Mouse (Mus musculus) heart, postnatal 36 days (tissue): ENCODE data around the gene Dicer1. TPM values are rescaled to one million over a fixed set of nuclear protein-coding genes. Genes with fewer than 3 reads are reported as not detected.

Experiments used
- DNase-seq, 2 experiments: peaks; one replicate each; pipeline ENCODE4 v3.0.0; 2021 to 2022
- intact Hi-C: fragments of 180-260 bp; cut with DNase I; formaldehyde crosslinking; loops from one replicate; pipeline ENCODE4 v1.15.1; 2025
- total RNA-seq, 2 experiments: library from RNA; stranded (reverse); gene quantifications; 2 replicates each; pipeline ENCODE4 v1.2.3; 2021

The Dicer1 gene
- 10 to 100 TPM; 23.9 to 27.8 TPM for total RNA-seq

GRCm38 (mm10) chr12:104751814-104752765, at the start of gene Dicer1:
Gene Dicer1, minus strand, starts transcription at chr12:104751952.
- peak; percentile 100 for DNase-seq
- intact Hi-C loops: loop anchor here (2.0 kb wide), 1 partner anchor 279 kb away; no protein-coding TSS in a partner anchor

- intact Hi-C loops: no loop called here
- no peak for DNase-seq
These were observed 47.6 kb upstream of the Dicer1 start for GRCm38 (mm10) chr12:104799365-104799764.

GRCm38 (mm10) chr12:104797905-104798304, 46.2 kb upstream of the Dicer1 start:
- intact Hi-C loops: no loop called here
- DNase-seq: no peak

DNA sequence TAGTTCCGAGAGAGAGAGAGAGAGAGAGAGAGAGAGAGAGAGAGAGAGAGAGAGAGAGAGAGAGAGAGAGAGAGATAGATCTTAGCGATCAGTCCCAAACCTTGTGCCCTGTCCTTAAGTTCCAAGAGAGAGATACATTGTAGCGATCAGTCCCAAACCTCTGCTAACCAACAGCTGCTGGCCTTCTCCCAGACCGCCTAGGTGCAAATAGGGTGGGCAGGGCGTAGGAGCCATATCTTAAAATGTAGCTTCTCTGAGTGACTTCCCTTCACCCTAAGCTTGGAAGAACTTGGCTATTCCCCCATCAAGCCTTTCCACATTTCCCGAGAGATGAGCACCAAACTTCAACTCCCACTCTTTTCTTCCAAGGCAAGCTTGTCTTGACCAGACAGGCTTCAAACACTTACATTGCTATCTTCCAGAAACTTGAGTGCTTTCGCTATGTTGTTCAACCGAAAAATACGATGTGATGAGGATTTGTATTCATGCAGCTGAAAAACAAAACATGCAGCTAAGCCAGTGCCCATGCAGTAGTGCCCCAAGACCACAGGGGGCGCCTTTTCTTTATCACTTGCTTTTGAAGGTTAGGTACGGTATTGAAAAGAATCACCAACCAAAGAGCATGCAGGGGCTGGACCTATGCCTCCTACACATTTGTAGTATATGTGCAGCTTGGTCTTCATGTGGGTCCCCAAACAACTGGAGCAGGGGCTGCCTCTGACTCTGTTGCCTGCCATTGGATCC, 45.1 kb upstream of the Dicer1 start:
- DNase-seq: no peak
- intact Hi-C loops: no loop called here

DNA sequence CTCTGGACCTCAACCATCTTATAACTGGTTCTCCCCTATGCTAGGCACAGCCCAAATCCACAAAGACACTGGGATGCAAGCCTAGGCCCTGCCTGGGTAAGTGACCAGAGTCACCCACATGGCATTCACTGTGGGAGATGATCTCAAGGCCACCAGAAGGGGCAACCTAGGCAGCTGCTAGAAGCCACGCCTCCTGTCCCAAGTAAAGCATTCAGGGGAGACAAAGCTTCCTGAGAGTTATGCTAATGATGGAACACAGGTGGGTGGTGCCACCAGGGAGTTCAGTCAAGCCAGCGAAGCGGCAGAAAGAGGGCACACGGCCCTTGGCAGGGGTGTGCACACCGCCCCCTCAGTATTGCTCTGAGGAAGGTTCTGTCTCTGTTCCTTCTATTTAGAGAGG, 43.2 kb upstream of the Dicer1 start:
- intact Hi-C loops: no loop called here
- DNase-seq: no peak

DNA sequence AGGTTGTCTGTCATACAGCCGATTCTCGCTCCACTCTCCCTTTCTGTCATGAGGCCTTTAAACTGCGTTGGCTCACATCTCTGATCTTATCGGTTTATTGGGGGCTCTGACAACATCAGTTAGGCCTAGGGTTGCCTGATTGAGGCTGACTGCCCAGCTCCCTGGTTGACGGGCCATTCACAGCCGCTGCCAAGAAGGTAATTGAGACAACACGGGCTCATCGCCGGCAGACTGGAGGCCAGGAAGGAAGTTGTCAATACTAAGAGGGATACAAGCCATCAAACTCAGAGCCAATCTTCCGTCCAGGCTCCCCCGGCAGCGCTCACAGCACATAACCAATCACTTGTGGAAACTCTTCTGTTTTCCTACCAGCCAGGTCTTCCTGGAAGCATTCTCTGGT, 41.7 kb upstream of the Dicer1 start:
- no peak for DNase-seq
- intact Hi-C loops: no loop called here

DNA sequence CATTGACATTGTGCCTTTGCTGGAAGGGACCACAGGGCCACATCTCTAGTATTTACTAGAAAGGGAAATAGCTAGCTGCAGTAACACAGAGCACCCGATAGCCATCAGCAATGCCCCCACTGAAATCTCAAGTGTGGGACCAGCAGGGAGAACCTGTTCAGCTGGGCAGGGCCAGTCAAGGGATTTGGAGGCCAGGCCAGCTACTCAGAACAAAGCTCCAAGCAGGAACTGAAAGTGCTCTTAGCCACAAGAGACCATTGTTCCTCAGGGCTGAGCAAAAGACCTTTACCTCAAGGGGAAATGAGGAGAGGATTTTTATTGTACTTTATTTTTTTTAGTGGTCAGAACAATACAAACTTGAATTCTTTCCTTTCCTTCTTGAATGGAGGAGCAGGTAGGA, 25.9 kb upstream of the Dicer1 start:
- DNase-seq: no peak
- intact Hi-C loops: no loop called here

DNA sequence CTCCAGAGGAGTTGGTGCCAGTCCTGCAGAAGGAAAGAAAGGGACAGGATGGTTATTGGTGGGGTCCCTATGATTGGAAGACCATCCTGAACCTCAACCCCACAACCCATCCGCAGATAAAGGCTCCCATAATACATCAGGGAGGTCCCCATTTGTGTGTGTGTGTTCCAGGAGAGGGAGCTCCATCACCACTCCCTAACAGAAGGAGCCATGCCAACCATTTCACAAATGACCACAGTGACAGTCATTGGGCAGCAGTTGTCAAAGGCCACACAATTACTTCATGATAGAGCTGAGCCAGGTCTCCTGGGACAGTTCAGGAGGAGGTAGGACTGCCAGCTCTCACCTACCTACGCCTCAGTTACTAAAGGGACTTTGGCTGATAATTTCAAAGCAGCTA, 20.2 kb upstream of the Dicer1 start:
- no peak for DNase-seq
- intact Hi-C loops: loop anchor here (1.0 kb wide), 1 partner anchor 167 kb away; no protein-coding TSS in a partner anchor

GRCm38 (mm10) chr12:104769201-104769785, 17.5 kb upstream of the Dicer1 start:
- DNase-seq: no peak
- intact Hi-C loops: loop anchor here (5.0 kb wide), 1 partner anchor 53 kb away; no protein-coding TSS in a partner anchor

DNA sequence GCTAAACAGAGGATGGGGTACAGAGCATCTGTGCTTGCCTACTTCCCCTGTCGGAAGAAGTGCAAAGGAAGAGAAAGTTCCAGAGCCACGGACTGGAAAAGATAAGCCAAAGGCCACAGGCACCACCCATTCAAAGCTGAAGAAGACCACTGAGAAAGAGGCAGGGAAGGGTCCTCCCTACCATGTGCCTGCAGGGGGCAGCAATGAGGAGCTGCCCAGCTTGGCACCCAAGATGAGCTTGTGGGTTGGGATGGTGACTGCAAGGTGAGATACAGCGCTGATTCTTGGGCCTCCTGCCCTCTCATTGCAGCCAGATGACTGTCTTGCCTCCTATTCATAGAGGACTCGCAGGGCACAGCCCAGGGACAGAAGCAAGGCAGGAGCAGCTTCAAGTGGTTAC, 15.4 kb upstream of the Dicer1 start:
- intact Hi-C loops: loop anchor here (5.0 kb wide), 1 partner anchor 55 kb away; no protein-coding TSS in a partner anchor

DNA sequence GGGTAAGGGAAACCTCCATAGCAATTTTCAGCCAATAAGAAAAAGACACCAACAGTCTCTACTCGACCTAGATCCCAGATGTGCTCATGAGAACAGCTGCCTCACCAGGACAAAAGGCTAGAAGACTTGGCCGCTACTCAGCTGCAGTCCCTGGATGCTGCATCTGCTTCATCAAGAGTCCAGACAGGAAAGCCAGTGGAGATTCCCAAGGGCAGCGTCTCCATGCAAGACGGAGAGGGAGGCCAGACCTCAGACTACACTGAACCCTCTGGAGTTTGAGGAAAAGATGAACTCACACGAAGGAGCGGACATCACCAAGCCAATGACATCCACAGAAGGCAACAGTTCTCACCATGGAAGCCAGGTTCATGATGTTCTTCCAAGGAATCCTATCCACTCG, 14.0 kb upstream of the Dicer1 start:
- intact Hi-C loops: loop anchor here (5.0 kb wide), 1 partner anchor 57 kb away; no protein-coding TSS in a partner anchor
- peak; percentile 33 to 45 for DNase-seq

More for the DNA sequence above, 15.4 kb upstream of the Dicer1 start:
- no peak for DNase-seq

DNA sequence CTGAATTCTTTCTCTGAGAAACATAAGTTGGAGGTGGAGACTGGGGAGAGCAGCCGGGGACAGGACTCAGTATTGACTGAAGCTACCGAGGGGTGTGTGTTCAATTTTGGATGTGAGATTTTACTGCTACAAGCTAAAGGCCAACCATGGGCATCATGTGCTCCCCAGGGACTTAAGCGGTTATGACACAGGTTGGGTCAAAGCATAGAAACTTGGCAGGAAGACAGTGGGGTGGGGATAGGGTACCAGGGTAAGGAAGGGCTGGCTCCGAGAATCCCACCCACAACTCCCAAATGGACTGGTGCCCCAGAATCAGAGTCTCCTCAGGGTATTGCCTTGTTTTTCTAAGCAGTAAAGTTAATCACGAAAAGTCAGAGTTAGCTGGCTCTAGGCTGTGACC, 13.4 kb upstream of the Dicer1 start:
- intact Hi-C loops: loop anchor here (5.0 kb wide), 1 partner anchor 57 kb away; no protein-coding TSS in a partner anchor

GRCm38 (mm10) chr12:104763918-104764317, 12.2 kb upstream of the Dicer1 start:
- intact Hi-C loops: no loop called here
- no peak for DNase-seq

More for the DNA sequence above, 13.4 kb upstream of the Dicer1 start:
- DNase-seq: no peak

DNA sequence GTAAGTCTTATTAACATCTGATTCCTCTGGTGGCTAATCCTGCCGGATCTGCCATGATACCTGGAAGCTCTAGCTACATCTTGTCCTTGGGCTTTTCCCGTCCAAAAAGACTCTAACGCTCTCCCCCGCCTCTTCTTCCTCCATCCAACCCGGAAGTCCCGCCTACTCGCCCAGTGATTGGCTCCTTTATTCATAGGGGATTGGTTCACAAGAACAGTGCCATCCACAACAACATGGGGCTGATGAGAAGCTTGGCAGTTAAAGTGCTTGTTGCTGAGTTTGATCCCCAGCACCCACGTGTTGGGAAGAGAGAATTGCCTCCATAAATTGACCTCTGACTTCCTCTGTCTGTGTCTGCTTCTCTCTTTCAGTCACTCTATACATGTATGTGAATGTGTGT, 9.7 kb upstream of the Dicer1 start:
- DNase-seq: no peak
- intact Hi-C loops: no loop called here

- intact Hi-C loops: no loop called here
- no peak for DNase-seq
These were observed 6.3 kb upstream of the Dicer1 start for GRCm38 (mm10) chr12:104758066-104758465.

GRCm38 (mm10) chr12:104753686-104754085, 1.9 kb upstream of the Dicer1 start:
- intact Hi-C loops: no loop called here
- no peak for DNase-seq

GRCm38 (mm10) chr12:104751331-104751813, 380 bp downstream of the Dicer1 start:
- DNase-seq: peak in 1 of 2 experiments; percentile 53
- intact Hi-C loops: loop anchor here (2.0 kb wide), 1 partner anchor 279 kb away; no protein-coding TSS in a partner anchor

- intact Hi-C loops: no loop called here
- no peak for DNase-seq
These were observed 2.8 kb downstream of the Dicer1 start for GRCm38 (mm10) chr12:104748946-104749345.

DNA sequence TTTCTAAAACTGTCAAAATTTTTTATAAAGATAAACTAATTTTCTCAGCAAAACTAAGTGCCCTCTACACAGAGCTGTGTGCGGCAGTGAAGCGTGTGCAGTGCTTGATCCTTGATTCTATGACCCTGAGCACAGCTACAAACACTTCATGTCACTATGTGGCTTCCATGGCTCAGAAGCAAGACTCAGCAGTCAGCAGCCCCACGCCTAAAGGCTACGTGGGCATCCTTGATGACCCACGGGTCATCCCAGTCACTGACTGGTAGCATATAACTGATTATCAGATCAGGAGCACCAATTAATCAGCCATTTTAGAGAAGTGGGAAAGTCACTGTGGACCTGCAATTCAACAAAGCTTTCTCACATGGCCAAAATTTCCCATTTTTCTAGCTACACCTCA, 4.5 kb downstream of the Dicer1 start:
- intact Hi-C loops: no loop called here
- DNase-seq: no peak

DNA sequence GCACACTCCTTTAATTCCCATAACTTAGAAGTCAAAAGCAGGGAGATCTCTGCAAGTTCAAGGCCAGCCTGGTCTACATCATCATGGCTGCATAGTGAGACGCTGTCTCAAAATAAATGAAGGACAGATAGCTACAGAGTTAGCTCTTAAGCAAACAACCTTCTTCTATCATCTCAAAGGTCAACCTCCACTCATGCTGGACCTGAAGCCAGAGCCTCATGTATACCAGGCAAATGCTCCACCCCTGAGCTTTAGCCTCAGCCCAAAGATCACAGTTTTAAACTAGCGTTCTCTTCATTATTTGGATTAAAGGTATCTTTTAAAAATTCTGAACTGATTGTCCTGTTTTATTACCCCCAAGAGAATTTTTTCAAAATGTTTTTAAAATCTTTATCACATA, 5.2 kb downstream of the Dicer1 start:
- intact Hi-C loops: no loop called here
- no peak for DNase-seq

DNA sequence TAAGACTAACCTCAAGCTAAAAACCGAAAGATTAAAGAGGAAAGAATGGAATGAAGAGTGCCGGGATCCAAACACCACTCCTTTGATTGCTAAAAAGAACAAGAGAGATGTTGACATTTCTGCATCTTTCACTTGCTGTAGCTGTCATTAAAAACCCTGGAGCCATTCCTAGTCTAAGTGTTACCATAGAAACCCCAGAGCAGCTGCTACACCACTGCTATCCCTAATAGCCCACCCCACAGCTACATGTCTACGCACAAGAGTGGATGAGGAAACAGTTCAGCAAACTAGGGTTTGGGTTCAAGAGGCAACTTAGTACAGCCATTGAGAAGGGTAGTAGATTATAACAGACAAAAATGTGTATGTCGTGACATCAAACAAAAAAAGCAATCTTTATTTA, 8.1 kb downstream of the Dicer1 start:
- no peak for DNase-seq
- intact Hi-C loops: no loop called here
